Mouse (Mus musculus): ENCODE data around the gene H2-Q10. TPM values are rescaled to one million over a fixed set of nuclear protein-coding genes. Genes with fewer than 3 reads are reported as not detected.

The H2-Q10 gene
- polyA plus RNA-seq (2014; fragmentation: Illumina TruSeq; extraction: RNeasy Lipid Tissue Mini Kit (QIAGEN cat#74804); ENCODE audit: low read depth, low replicate concordance): 511 TPM

DNA sequence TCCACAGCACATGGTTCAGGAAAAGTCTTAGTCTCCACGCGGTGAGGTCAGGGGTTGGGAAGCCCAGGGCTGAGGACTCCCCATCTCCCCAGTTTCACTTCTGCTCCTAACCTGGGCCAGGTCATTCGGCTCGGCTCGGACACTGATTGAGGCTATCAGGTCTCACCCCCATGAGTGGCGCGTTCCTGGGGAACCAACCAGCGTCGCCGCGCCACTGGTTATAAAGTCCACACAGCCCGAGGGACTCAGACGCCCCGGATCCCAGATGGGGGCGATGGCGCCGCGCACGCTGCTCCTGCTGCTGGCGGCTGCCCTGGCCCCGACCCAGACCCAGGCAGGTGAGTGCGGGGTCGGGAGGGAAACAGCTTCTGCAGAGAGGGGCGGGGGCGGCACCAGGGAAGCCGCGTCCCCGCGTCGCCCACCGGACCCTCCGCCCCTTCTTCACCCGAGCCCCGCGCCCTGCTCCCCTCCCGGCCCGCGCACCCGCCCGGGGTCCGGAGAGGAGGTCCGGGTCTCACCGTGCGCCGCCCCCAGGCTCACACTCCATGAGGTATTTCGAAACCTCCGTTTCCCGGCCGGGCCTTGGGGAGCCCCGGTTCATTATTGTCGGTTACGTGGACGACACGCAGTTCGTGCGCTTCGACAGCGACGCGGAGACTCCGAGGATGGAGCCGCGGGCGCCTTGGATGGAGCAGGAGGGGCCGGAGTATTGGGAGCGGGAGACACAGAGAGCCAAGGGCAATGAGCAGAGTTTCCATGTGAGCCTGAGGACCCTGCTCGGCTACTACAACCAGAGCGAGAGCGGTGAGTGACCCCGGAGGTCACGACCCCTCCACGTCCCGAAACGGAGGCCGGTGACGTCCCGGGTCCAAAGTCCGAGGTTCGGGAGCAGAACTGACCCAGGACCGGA, at the start of gene H2-Q10:
Gene H2-Q10, plus strand, starts transcription at position 248 of the 910 bp plus-strand sequence.

DNA sequence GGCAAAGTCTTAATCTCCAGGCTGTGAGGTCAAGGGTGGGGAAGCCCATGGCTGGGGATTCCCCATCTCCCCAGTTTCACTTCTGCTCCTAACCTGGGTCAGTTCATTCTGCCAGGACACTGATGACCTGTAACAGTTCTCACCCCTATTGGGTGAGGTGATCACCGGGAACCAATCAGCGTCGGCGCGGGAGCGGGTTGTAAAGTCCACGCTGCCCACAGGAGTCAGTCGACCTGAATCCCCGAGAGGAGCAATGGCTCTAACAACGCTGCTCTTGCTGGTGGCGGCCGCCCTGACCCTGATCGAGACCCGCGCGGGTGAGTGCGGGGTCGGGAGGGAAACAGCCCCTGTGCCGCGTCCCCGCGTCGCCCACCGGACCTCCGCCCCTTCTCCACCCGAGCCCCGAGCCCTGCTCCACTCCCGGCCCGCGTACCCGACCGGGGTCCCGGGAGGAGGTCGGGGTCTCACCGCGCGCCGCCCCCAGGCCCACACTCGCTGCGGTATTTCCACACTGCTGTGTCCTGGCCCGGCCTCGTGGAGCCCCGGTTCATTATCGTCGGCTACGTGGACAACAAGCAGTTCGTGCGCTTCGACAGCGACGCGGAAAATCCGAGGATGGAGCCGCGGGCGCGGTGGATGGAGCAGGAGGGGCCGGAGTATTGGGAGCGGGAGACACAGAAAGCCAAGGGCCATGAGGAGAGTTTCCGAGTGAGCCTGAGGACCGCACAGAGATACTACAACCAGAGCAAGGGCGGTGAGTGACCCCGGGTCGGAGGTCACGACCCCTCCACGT, 45.1 kb upstream of the H2-Q10 start, which contains the start of gene H2-Q6:
Gene H2-Q6, plus strand, starts transcription at position 227 of the 793 bp plus-strand sequence.

GRCm38 (mm10) chr17:35438885-35439284, 31.0 kb upstream of the H2-Q10 start, which contains the start of gene H2-Q7:
Gene H2-Q7, plus strand, starts transcription at chr17:35439155.

GRCm38 (mm10) chr17:35505776-35506175, 35.9 kb downstream of the H2-Q10 start, which contains the start of gene Pou5f1:
Gene Pou5f1, plus strand, starts transcription at chr17:35506018.

GRCm38 (mm10) chr17:35516652-35517500, 47.0 kb downstream of the H2-Q10 start, which contains the start of the genes Tcf19 and Cchcr1:
Gene Tcf19, minus strand, starts transcription at chr17:35516824.
Gene Cchcr1, plus strand, starts transcription at chr17:35517100.

Other genes starting within 250 kb of the H2-Q10 start
- gene Gm16181, start 249.3 kb upstream of the H2-Q10 start, polyA plus RNA-seq (2014; fragmentation: Illumina TruSeq; extraction: RNeasy Lipid Tissue Mini Kit (QIAGEN cat#74804); ENCODE audit: low read depth, low replicate concordance): not detected
- 2.6 TPM for gene Atp6v1g2, start 236.4 kb upstream of the H2-Q10 start, polyA plus RNA-seq (2014; fragmentation: Illumina TruSeq; extraction: RNeasy Lipid Tissue Mini Kit (QIAGEN cat#74804); ENCODE audit: low read depth, low replicate concordance)
- gene Nfkbil1, start 234.3 kb upstream of the H2-Q10 start, polyA plus RNA-seq (2014; fragmentation: Illumina TruSeq; extraction: RNeasy Lipid Tissue Mini Kit (QIAGEN cat#74804); ENCODE audit: low read depth, low replicate concordance): 0.87 TPM
- gene Ddx39b, start 228.3 kb upstream of the H2-Q10 start, polyA plus RNA-seq (2014; fragmentation: Illumina TruSeq; extraction: RNeasy Lipid Tissue Mini Kit (QIAGEN cat#74804); ENCODE audit: low read depth, low replicate concordance): 7.4 TPM
- gene H2-D1, start 207.4 kb upstream of the H2-Q10 start, polyA plus RNA-seq (2014; fragmentation: Illumina TruSeq; extraction: RNeasy Lipid Tissue Mini Kit (QIAGEN cat#74804); ENCODE audit: low read depth, low replicate concordance): 78.7 TPM
- 18.4 TPM for gene H2-Q1, start 149.7 kb upstream of the H2-Q10 start, polyA plus RNA-seq (2014; fragmentation: Illumina TruSeq; extraction: RNeasy Lipid Tissue Mini Kit (QIAGEN cat#74804); ENCODE audit: low read depth, low replicate concordance)
- 2.7 TPM for gene H2-Q2, start 127.8 kb upstream of the H2-Q10 start, polyA plus RNA-seq (2014; fragmentation: Illumina TruSeq; extraction: RNeasy Lipid Tissue Mini Kit (QIAGEN cat#74804); ENCODE audit: low read depth, low replicate concordance)
- gene H2-Q4, start 90.5 kb upstream of the H2-Q10 start, polyA plus RNA-seq (2014; fragmentation: Illumina TruSeq; extraction: RNeasy Lipid Tissue Mini Kit (QIAGEN cat#74804); ENCODE audit: low read depth, low replicate concordance): 22.6 TPM
- 10.0 TPM for gene H2-Q6, start 45.2 kb upstream of the H2-Q10 start, polyA plus RNA-seq (2014; fragmentation: Illumina TruSeq; extraction: RNeasy Lipid Tissue Mini Kit (QIAGEN cat#74804); ENCODE audit: low read depth, low replicate concordance)
- gene H2-Q7, start 30.9 kb upstream of the H2-Q10 start, polyA plus RNA-seq (2014; fragmentation: Illumina TruSeq; extraction: RNeasy Lipid Tissue Mini Kit (QIAGEN cat#74804); ENCODE audit: low read depth, low replicate concordance): 6.8 TPM
- not detected for gene Pou5f1, start 35.9 kb downstream of the H2-Q10 start, polyA plus RNA-seq (2014; fragmentation: Illumina TruSeq; extraction: RNeasy Lipid Tissue Mini Kit (QIAGEN cat#74804); ENCODE audit: low read depth, low replicate concordance)
- gene Tcf19, start 46.7 kb downstream of the H2-Q10 start, polyA plus RNA-seq (2014; fragmentation: Illumina TruSeq; extraction: RNeasy Lipid Tissue Mini Kit (QIAGEN cat#74804); ENCODE audit: low read depth, low replicate concordance): 0.34 TPM
- gene Cchcr1, start 47.0 kb downstream of the H2-Q10 start, polyA plus RNA-seq (2014; fragmentation: Illumina TruSeq; extraction: RNeasy Lipid Tissue Mini Kit (QIAGEN cat#74804); ENCODE audit: low read depth, low replicate concordance): 0.61 TPM
- gene Psors1c2, start 63.1 kb downstream of the H2-Q10 start, polyA plus RNA-seq (2014; fragmentation: Illumina TruSeq; extraction: RNeasy Lipid Tissue Mini Kit (QIAGEN cat#74804); ENCODE audit: low read depth, low replicate concordance): not detected
- gene Cdsn, start 82.0 kb downstream of the H2-Q10 start, polyA plus RNA-seq (2014; fragmentation: Illumina TruSeq; extraction: RNeasy Lipid Tissue Mini Kit (QIAGEN cat#74804); ENCODE audit: low read depth, low replicate concordance): not detected
- gene 2300002M23Rik, start 97.4 kb downstream of the H2-Q10 start, polyA plus RNA-seq (2014; fragmentation: Illumina TruSeq; extraction: RNeasy Lipid Tissue Mini Kit (QIAGEN cat#74804); ENCODE audit: low read depth, low replicate concordance): not detected
- not detected for gene Sfta2, start 131.5 kb downstream of the H2-Q10 start, polyA plus RNA-seq (2014; fragmentation: Illumina TruSeq; extraction: RNeasy Lipid Tissue Mini Kit (QIAGEN cat#74804); ENCODE audit: low read depth, low replicate concordance)
- gene Gm9573, start 156.5 kb downstream of the H2-Q10 start, polyA plus RNA-seq (2014; fragmentation: Illumina TruSeq; extraction: RNeasy Lipid Tissue Mini Kit (QIAGEN cat#74804); ENCODE audit: low read depth, low replicate concordance): not detected
- gene Mucl3, start 173.6 kb downstream of the H2-Q10 start, polyA plus RNA-seq (2014; fragmentation: Illumina TruSeq; extraction: RNeasy Lipid Tissue Mini Kit (QIAGEN cat#74804); ENCODE audit: low read depth, low replicate concordance): not detected
- gene Vars2, start 197.5 kb downstream of the H2-Q10 start, polyA plus RNA-seq (2014; fragmentation: Illumina TruSeq; extraction: RNeasy Lipid Tissue Mini Kit (QIAGEN cat#74804); ENCODE audit: low read depth, low replicate concordance): 0.85 TPM
- 2.5 TPM for gene Gtf2h4, start 203.7 kb downstream of the H2-Q10 start, polyA plus RNA-seq (2014; fragmentation: Illumina TruSeq; extraction: RNeasy Lipid Tissue Mini Kit (QIAGEN cat#74804); ENCODE audit: low read depth, low replicate concordance)
- gene Ddr1, start 234.5 kb downstream of the H2-Q10 start, polyA plus RNA-seq (2014; fragmentation: Illumina TruSeq; extraction: RNeasy Lipid Tissue Mini Kit (QIAGEN cat#74804); ENCODE audit: low read depth, low replicate concordance): 0.13 TPM